Mouse (Mus musculus): Measurements from ENCODE around the gene Pip5k1c. TPM values are rescaled to one million over a fixed set of nuclear protein-coding genes. Genes with fewer than 3 reads are reported as not detected.

Pip5k1c gene
- total RNA-seq (2023): 100 to 1,000 TPM; 104 to 118 TPM

GRCm38 (mm10) chr10:81292554-81293333 lies at the start of gene Pip5k1c:
Gene Pip5k1c, plus strand, starts transcription at chr10:81292963.

GRCm38 (mm10) chr10:81252424-81253419 lies 40.0 kb upstream of the Pip5k1c start, which contains the start of gene Matk:
Gene Matk, plus strand, starts transcription at chr10:81252935.

GRCm38 (mm10) chr10:81266211-81267105 lies 26.3 kb upstream of the Pip5k1c start, which contains the start of the genes Mrpl54 and Apba3:
Gene Mrpl54, minus strand, starts transcription at chr10:81266934.
Gene Apba3, plus strand, starts transcription at chr10:81266960.

GRCm38 (mm10) chr10:81291511-81292104 lies 1.2 kb upstream of the Pip5k1c start, which contains the start of gene Tjp3:
Gene Tjp3, minus strand, starts transcription at chr10:81291581.

GRCm38 (mm10) chr10:81320550-81321347 lies 28.0 kb downstream of the Pip5k1c start, which contains the start of gene Cactin:
Gene Cactin, plus strand, starts transcription at chr10:81321103.

GRCm38 (mm10) chr10:81328386-81328785 lies 35.6 kb downstream of the Pip5k1c start, which contains the start of gene Tbxa2r:
Gene Tbxa2r, plus strand, starts transcription at chr10:81328731.

GRCm38 (mm10) chr10:81342686-81343505 lies 50.1 kb downstream of the Pip5k1c start, which contains the start of gene Gipc3:
Gene Gipc3, minus strand, starts transcription at chr10:81343266.

GRCm38 (mm10) chr10:81350351-81351063 lies 57.7 kb downstream of the Pip5k1c start, which contains the start of gene Hmg20b:
Gene Hmg20b, minus strand, starts transcription at chr10:81350480.

GRCm38 (mm10) chr10:81356991-81357844 lies 64.5 kb downstream of the Pip5k1c start, which contains the start of gene Mfsd12:
Gene Mfsd12, plus strand, starts transcription at chr10:81357491.

GRCm38 (mm10) chr10:81365672-81366476 lies 73.1 kb downstream of the Pip5k1c start, which contains the start of gene 4930404N11Rik:
Gene 4930404N11Rik, minus strand, starts transcription at chr10:81365816.

Other genes starting within 250 kb of the Pip5k1c start
- 10 to 100 TPM; 47.1 to 52.0 TPM for gene Sgta, start 232.8 kb upstream of the Pip5k1c start, total RNA-seq (2023)
- gene Thop1, start 222.9 kb upstream of the Pip5k1c start, total RNA-seq (2023): 10 to 100 TPM in 1 of 2 experiments, 1 to 10 TPM in 1; 9.4 to 11.5 TPM
- not detected for gene Creb3l3, start 194.1 kb upstream of the Pip5k1c start, total RNA-seq (2023)
- gene Map2k2, start 187.0 kb upstream of the Pip5k1c start, total RNA-seq (2023): 100 to 1,000 TPM; 134 to 145 TPM
- gene Zbtb7a, start 157.7 kb upstream of the Pip5k1c start, total RNA-seq (2023): 10 to 100 TPM; 75.0 to 78.0 TPM
- 10 to 100 TPM; 37.2 to 43.2 TPM for gene Pias4, start 125.0 kb upstream of the Pip5k1c start, total RNA-seq (2023)
- 1,000 to 10,000 TPM; 2,301 to 2,484 TPM for gene Eef2, start 116.3 kb upstream of the Pip5k1c start, total RNA-seq (2023)
- gene Dapk3, start 110.0 kb upstream of the Pip5k1c start, total RNA-seq (2023): 10 to 100 TPM; 62.4 to 62.6 TPM
- not detected for gene 4930442H23Rik, start 109.1 kb upstream of the Pip5k1c start, total RNA-seq (2023)
- not detected for gene Nmrk2, start 90.9 kb upstream of the Pip5k1c start, total RNA-seq (2023)
- gene Atcay, start 62.1 kb upstream of the Pip5k1c start, total RNA-seq (2023): 1 to 10 TPM; 1.4 to 2.7 TPM
- gene Zfr2, start 59.8 kb upstream of the Pip5k1c start, total RNA-seq (2023): 1 to 10 TPM; 5.2 to 5.5 TPM
- gene Matk, start 40.0 kb upstream of the Pip5k1c start, total RNA-seq (2023): 10 to 100 TPM; 16.0 to 20.8 TPM
- 10 to 100 TPM; 78.6 to 84.0 TPM for gene Mrpl54, start 26.0 kb upstream of the Pip5k1c start, total RNA-seq (2023)
- 10 to 100 TPM; 28.8 to 36.2 TPM for gene Apba3, start 26.0 kb upstream of the Pip5k1c start, total RNA-seq (2023)
- 1 to 10 TPM; 4.2 to 5.8 TPM for gene Tjp3, start 1.4 kb upstream of the Pip5k1c start, total RNA-seq (2023)
- 10 to 100 TPM; 48.1 to 49.9 TPM for gene Cactin, start 28.1 kb downstream of the Pip5k1c start, total RNA-seq (2023)
- 10 to 100 TPM; 30.0 to 30.7 TPM for gene Tbxa2r, start 35.8 kb downstream of the Pip5k1c start, total RNA-seq (2023)
- not detected for gene Gipc3, start 50.3 kb downstream of the Pip5k1c start, total RNA-seq (2023)
- gene Hmg20b, start 57.5 kb downstream of the Pip5k1c start, total RNA-seq (2023): 10 to 100 TPM; 33.7 to 41.3 TPM
- 10 to 100 TPM in 1 of 2 experiments, 1 to 10 TPM in 1; 5.9 to 10.6 TPM for gene Mfsd12, start 64.5 kb downstream of the Pip5k1c start, total RNA-seq (2023)
- gene 4930404N11Rik, start 72.9 kb downstream of the Pip5k1c start, total RNA-seq (2023): 10 to 100 TPM in 1 of 2 experiments, 1 to 10 TPM in 1; 8.0 to 10.6 TPM
- 10 to 100 TPM; 32.5 to 38.5 TPM for gene Fzr1, start 85.6 kb downstream of the Pip5k1c start, total RNA-seq (2023)
- gene Dohh, start 91.5 kb downstream of the Pip5k1c start, total RNA-seq (2023): 10 to 100 TPM; 38.0 to 44.2 TPM
- 1 to 10 TPM; 3.3 to 5.8 TPM for gene Gm48551, start 91.5 kb downstream of the Pip5k1c start, total RNA-seq (2023)
- gene Gm48552, start 96.0 kb downstream of the Pip5k1c start, total RNA-seq (2023): 1 to 10 TPM; 6.1 to 6.4 TPM
- 1 to 10 TPM; 3.6 to 6.8 TPM for gene Smim24, start 100.1 kb downstream of the Pip5k1c start, total RNA-seq (2023)
- gene Nfic, start 162.7 kb downstream of the Pip5k1c start, total RNA-seq (2023): 10 to 100 TPM; 18.7 to 22.7 TPM
- gene Celf5, start 189.7 kb downstream of the Pip5k1c start, total RNA-seq (2023): under 1 TPM in 1 of 2 experiments, not detected in 1; 0.44 TPM
- 100 to 1,000 TPM; 203 to 223 TPM for gene Ncln, start 203.4 kb downstream of the Pip5k1c start, total RNA-seq (2023)
- 100 to 1,000 TPM; 155 to 169 TPM for gene S1pr4, start 207.2 kb downstream of the Pip5k1c start, total RNA-seq (2023)
- gene Gna15, start 231.3 kb downstream of the Pip5k1c start, total RNA-seq (2023): 10 to 100 TPM; 12.5 to 23.0 TPM